Mouse (Mus musculus) olfactory bulb, adult 2 months (tissue): ENCODE data around the gene Gmds. TPM values are rescaled to one million over a fixed set of nuclear protein-coding genes. Genes with fewer than 3 reads are reported as not detected.

ENCODE experiments used
- H3K27ac ChIP-seq: fragments of 200-500 bp; 2 replicates; pipeline ENCODE4 v1.5.1; 2012; ENCODE audit warnings: low read depth, low read length; ENCODE audit not compliant: insufficient read depth
- H3K4me1 ChIP-seq: fragments of 200-500 bp; 2 replicates; pipeline ENCODE4 v1.6.1; 2012; ENCODE audit warnings: low read length; ENCODE audit not compliant: control insufficient read depth, insufficient read depth
- H3K4me3 ChIP-seq: fragments of 200-500 bp; 2 replicates; pipeline ENCODE4 v1.5.1; 2012; ENCODE audit warnings: mild to moderate bottlenecking, low read depth, low read length, moderate library complexity; ENCODE audit not compliant: insufficient read depth
- CTCF ChIP-seq: fragments of 200-500 bp; IDR thresholded peaks from 2 replicates; pipeline ENCODE4 v1.5.1; 2012; ENCODE audit warnings: low read depth, mild to moderate bottlenecking, low read length, moderate library complexity; ENCODE audit not compliant: insufficient read depth
- POLR2A ChIP-seq: fragments of 200-500 bp; IDR thresholded peaks from 2 replicates; pipeline ENCODE4 v1.6.1; 2012; ENCODE audit warnings: mild to moderate bottlenecking, low read depth, low read length, moderate library complexity; ENCODE audit not compliant: insufficient read depth
- WGBS: fragments of 180-500 bp; shearing (Covaris S2); methylation state at CpG from one replicate; pipeline ENCODE4 v1.1.7; 2018; 5-methylcytosine and 5-hydroxymethylcytosine counted together
- polyA plus RNA-seq: library from polyadenylated mRNA; stranded (reverse); fragments of >200 nt; gene quantifications from 2 replicates; pipeline ENCODE4 v1.2.4, GENCODE M21; 2012; ENCODE audit warnings: low replicate concordance; ENCODE audit not compliant: missing spikeins, insufficient read depth, insufficient read length

Gmds gene
- polyA plus RNA-seq, 1 experiment = not detected

DNA sequence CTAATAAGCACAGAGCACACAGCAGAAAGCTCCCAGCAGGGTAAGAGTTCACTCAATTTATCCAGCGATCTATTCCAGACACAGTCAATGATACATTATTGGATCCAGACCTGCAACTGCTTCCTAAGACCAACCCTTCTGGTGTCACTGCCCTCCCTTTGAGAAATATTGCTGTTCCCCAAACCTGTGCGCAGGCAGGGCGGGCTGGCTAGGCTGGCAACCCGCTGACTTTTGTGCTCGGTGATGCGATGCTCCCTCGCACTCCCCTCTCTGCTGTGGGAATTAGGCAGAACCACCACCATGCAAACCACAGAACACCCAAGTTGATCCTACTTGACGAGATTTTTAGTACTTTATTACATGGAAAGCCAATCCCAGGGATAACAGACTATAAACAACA, 304.4 kb downstream of the Gmds start:
- Histone ChIP-seq H3K27ac (no peak overlapping the region), H3K4me1 (no peaks in the 10 kb centered on the region)
- WGBS = 87% methylated on average over 8 of the region's 8 CpGs

DNA sequence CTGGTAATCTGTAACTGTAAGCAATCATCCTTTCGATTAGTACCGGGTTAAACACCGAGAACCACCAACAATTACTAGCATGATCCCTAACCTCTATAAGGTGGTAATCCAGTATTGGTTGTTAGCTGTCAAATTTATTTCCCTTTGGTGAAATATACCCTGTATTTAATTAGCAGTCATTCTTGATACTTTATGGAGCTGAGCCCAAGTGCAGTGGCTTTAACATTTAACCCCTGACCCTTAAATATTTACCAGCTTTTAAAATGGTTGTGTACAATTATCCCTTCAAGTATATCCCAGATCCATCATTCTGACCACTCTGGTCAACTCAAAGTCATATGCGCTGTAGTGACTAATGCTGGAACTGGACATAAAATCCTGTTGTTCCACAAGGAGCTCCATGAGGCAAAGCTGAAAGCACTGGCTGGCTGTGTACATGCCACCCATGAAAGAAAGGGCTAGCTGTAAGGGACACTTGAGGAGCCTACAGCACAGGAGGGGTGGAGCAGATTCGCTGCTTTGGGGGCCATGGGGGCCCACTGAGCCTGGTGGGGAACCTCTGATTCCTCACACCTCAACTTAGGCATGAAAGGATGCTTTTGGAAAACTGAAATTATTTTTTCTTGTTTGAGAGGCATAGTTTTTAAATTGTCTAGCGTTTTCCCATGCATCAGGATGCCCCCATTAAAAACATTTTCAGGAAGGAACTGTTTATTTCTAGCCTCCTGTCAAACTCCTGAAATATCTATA, 312.1 kb downstream of the Gmds start:
- no peak for TF ChIP-seq CTCF
- TF ChIP-seq POLR2A = no peak
- WGBS = 96% methylated on average over 6 of the region's 6 CpGs

More for the DNA sequence above, 304.4 kb downstream of the Gmds start:
- TF ChIP-seq CTCF (no peak), POLR2A (no peak)
- no peak overlapping the region for H3K4me3 ChIP-seq

DNA sequence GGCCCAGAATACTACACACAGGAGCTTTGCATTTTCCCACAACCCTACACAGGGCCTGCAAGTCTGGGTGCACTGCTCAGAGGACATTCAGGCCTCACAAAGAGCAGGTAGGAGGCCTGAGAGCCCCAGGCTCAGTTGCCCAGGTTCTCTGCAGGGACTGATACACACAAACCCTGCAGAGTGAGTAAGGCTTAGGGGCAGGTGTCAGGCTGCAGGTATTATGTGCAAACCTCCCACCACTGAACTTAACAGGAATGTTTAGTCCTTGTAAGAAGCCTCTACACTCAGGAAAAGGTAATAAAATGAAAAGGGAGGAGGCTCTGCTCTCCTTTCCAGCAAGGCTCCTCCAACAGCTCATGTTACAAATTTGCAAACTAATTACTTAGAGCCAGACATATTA, 313.7 kb downstream of the Gmds start:
- H3K4me3 ChIP-seq = no peak overlapping the region
- TF ChIP-seq POLR2A (no peak), CTCF (no peak)

More for the DNA sequence above, 312.1 kb downstream of the Gmds start:
- no peak overlapping the region for H3K4me3 ChIP-seq
- no peak overlapping the region for H3K27ac ChIP-seq
- H3K4me1 ChIP-seq = no peaks in the 10 kb centered on the region

DNA sequence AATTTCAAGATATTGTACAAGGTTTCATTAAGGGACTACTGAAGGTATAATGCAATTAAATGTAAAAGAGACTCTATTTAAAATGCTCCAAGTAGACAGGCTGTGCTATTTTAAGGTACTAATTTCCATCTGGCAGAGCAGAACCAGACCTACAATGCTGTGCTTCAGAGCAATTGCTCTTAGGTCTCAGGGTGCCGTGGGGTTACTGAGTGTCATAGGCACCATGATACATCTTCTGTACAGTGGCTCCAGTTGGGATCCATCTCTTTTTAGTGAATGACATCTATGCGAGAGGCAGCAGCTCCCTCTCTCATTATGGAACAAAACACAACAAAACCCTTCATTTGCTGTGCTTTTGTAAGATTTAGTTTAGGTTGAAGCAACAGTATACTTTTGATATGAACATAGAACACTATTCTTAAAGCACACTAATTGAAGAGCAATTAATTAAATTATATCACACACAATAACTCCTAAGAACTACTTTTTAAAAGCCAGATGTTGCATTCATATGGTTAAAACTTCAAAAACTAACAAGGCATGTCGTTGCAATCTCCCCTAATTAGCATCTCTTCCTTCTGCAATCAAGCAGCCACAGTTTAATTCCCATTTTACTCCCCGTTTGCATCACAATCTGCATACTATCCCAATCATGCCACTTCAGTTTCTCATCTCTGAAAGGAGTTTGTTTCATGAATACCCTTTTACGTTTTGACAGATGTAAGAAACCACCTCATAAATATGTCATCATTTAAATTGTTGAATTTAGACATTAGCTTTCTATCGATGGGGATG, 317.9 kb downstream of the Gmds start:
- 28% methylated on average over 6 of the region's 6 CpGs for WGBS
- no peak overlapping the region for H3K27ac ChIP-seq
- no peak overlapping the region for H3K4me3 ChIP-seq
- no peaks in the 10 kb centered on the region for H3K4me1 ChIP-seq
- no peak for TF ChIP-seq POLR2A
- no peak for TF ChIP-seq CTCF

More for the DNA sequence above, 313.7 kb downstream of the Gmds start:
- Histone ChIP-seq H3K4me1 (no peaks in the 10 kb centered on the region), H3K27ac (no peak overlapping the region)

DNA sequence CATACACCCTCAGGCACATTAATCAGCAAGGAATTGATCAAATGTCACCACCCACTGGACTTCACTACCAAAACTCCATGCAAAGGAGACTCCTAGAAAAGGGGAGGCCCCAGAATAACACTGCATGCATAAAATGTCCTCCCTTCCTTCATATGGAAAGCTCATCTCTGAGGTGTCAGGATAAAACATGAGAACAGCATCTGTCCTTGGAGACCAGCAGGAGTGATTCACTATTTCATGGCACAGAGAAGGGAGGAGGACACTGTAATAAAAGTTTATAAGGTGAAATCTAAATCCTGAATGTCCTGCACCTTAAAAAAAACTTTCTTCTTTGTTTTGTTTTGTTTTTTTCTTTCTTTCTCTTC, 319.3 kb downstream of the Gmds start:
- Histone ChIP-seq H3K4me1 (no peaks in the 10 kb centered on the region), H3K4me3 (no peak overlapping the region), H3K27ac (no peak overlapping the region)
- TF ChIP-seq POLR2A (no peak), CTCF (no peak)

DNA sequence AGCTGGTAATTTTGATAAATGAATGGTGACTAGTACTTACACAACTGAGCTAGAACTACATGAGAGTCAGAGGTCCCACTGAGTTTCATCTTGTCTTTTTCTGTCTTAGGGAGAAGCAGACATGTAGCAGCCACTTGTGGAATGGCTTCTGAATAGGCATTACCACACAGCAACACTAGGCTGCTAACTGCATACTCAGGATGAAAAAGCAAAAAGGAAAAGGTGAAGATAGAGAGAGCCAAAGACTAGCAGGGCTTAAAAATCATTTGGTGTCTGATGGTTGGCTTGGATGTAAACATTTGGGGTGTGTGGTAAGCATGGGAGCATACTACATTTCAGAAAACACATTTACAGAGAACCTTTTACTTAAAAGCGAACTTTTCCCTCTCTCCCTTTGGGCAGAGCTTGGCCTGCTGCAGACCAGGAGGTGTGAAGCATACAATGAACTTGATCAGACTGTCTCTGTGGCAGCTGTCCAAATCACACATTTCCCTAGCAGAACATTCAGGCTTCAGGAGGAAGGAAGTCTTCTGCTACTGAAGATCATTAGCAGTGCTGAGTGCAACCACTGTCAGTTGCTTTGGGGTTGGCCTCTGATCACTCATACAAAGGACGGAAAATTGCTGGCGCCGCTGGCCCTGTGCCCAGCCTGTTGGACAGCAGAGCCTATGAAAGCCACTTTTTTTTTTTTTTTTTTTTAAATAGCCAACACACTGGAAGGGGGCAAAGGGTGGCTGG, 319.9 kb downstream of the Gmds start:
- Histone ChIP-seq H3K27ac (no peak overlapping the region), H3K4me3 (no peak overlapping the region), H3K4me1 (no peaks in the 10 kb centered on the region)
- WGBS = 56% methylated on average over 4 of the region's 4 CpGs
- no peak for TF ChIP-seq POLR2A
- TF ChIP-seq CTCF = no peak

DNA sequence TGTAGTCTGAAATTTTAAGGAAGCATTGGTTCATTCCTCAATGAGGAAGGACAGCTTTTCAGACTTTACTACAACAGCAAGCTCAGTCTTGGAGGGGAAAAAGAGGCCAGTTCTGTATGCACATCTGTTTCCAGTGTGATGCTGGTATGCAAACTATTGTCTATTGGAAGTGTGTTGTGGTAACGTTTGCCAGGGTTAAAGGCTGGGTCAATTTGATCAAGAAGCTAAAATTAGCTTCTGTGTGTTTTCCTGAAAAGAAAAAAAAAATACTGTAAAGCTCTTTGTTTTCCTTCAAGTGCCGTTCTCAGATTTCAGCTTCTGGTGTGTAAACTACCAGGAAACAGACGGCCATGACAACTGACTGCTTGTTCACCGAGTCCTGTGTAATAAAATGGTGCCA, 329.7 kb downstream of the Gmds start:
- no peaks in the 10 kb centered on the region for H3K4me1 ChIP-seq
- no peak for TF ChIP-seq CTCF
- TF ChIP-seq POLR2A = no peak
- 52% methylated on average over 4 of the region's 4 CpGs for WGBS
- H3K27ac ChIP-seq = no peak overlapping the region
- H3K4me3 ChIP-seq = no peak overlapping the region

DNA sequence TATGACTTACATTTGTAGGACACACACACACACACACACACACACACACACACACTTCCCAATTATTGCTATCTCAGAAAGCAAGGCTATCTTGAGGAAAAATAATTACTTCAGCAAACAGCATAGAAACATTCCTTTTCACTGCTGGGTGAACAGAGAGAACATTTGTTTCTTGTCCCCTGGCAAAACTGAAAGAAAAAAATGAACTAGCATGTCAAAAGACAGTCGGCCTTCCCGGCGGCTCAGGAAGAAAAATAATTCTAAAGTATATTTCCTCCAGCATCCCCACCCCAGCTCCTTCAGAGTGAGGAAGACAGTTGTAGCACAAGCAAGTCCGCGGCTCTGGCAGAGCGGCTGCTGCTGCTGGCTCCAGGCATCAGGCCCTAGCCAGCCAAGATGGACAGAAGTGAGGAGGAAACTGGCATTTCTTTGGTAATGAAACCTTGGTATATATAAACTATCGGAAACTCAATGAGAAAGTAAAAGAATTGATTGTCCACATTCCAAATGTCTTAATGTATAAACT, 330.4 kb downstream of the Gmds start:
- no peak for TF ChIP-seq CTCF
- Histone ChIP-seq H3K4me1 (no peaks in the 10 kb centered on the region), H3K27ac (no peak overlapping the region), H3K4me3 (no peak overlapping the region)
- 55% methylated on average over 7 of the region's 7 CpGs for WGBS

DNA sequence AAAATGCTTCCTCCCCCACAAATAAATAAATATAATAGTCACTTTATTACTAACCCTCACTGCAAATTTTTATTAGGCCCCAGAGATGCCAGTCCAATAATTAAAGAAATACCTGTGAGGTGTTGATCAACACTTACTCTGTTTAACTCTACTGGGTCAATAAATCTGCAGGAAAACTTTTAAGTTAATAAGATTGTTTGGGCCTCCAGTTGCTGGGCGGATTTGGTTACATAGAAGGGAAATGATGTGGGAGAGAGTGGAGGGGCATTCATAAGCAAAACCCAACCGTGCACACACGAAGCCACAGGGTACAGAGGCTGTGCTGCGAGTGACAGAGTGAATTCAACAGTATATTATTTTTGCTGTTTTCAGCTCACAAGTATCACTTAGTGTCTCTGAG, 345.1 kb downstream of the Gmds start:
- Histone ChIP-seq H3K4me3 (no peak overlapping the region), H3K4me1 (no peaks in the 10 kb centered on the region; the same call in 1 of the 2 replicates), H3K27ac (no peak overlapping the region)
- TF ChIP-seq CTCF = no peak
- TF ChIP-seq POLR2A = no peak
- 82% methylated on average over 4 of the region's 4 CpGs for WGBS
